Mouse (Mus musculus) T-cell, adult 2 months (primary cell): ENCODE data around the gene Pip4k2c.
"Not testable (repeated sequence)": the region's sequence is repeated elsewhere in the genome, so short reads cannot be mapped to it uniquely, and the experiment has no call there.

Source experiments
- DNase-seq: peaks from one replicate; pipeline ENCODE4 v3.0.0; 2022; ENCODE audit warnings: low spot score

The Pip4k2c gene

DNA sequence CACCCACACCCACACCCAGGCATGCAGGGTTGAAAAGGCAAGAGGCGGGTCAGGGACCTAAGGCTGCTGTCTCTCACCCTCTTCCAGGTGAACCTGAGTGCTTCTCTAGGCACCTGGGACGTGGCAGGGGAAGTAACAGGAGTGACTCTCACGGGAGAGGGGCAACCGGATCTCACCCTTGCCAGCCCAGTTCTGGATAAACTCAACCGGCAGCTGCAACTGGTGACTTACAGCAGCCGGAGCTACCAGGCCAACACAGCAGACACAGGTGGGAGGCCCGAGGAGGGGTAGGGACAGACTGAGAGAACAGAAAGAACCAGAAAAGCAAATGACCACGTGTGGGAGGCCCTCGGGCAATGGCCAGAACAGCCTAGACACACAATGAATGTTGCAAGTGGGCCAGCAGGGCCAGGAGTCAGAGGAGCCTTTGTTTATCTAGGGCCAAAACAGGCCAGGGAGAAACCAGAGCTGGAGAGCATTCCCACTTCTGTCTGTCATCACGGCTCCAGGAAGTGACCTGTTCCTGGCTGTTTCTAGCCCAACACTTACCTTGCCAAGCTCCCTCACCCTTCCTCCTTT, 43.7 kb downstream of the Pip4k2c start:
- no peak for DNase-seq

- no peak for DNase-seq
Observed at GRCm38 (mm10) chr10:127166771-127167613, 44.4 kb downstream of the Pip4k2c start.

GRCm38 (mm10) chr10:127166404-127166715, 45.0 kb downstream of the Pip4k2c start:
- DNase-seq, result no peak

DNA sequence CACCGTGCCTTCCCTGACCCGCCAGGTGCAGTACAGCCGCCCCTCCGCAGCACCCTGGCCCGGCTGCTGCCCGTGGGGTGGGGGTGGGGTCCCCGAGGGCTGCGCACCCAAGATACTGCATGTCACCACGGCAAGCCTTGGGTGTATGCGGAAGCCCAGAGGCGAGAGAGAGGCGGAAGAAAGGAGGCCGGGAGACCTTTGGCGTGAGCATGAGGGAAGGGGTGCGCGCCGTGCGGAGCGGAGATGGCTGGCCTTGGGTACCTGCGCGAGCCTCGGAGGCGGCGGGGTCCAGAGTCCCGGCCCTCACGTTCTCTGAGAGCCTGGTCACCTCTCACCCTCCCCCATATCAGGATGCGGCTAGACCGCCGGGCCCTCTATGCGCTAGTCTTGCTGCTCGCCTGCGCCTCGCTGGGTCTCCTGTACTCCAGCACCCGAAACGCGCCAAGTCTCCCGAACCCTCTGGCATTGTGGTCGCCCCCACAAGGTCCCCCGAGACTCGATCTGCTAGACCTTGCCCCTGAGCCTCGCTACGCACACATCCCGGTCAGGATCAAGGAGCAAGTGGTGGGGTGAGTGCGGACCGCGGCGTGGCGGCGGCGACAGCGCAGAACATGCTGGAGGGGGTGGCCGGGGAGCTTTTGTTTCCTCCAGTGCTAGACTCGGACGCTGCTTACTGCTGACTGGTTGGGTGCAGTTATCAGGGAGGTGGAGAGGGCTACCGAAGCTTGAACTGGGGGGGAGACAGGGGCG, 45.6 kb downstream of the Pip4k2c start:
- peak; percentile 83 for DNase-seq

DNA sequence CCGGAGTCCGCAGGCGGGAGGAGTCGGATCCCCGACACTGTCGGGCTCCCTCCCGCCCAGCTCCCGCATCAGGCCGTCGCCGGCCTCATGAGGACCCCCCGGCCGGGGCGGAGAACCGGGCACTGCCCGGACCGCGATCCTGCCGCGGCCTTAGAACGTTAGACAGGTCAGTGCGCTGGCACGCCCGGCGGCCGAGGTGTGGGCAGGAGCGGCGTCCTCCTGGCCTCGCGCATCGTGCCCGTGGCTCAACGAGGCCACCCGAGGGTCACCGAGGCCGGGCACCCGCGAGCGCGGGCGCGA, 46.1 kb downstream of the Pip4k2c start:
- no peak for DNase-seq

DNA sequence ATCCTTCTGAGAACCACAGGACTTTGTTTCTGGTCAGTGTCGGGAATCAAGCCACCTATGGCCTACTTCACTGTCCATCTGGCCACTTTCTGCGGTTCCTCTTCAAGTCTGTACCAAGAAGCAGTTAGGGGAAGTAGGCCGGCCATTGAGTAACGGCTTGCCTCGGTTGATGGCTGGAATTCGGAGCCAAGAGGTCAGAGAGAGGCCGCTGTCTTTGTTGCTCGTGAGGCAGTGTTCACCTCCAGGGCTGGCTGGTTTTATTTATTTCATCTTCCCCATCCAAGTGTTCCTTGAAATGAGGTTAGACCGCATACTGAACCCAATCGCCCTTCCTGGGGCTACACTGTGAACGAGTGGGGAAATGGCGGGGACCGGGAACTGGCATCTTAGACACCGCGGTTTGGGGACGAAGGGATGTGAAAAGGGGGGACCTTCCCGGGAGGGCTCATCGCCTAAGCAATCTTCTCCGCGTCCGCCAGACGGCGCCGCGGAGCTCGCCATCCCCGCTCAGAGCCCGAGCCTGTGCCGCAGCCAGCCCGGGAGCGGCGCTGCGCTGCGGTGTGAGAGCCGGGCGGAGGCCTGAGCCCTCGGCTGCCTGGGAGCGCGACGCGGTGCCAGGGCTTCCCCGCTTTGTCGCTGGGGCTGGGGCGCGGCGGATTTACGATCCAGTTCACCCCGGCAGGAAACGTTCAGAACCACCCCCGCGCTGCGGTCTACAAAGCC, 46.6 kb downstream of the Pip4k2c start, which contains the start of gene B4galnt1:
Gene B4galnt1, plus strand, starts transcription at position 595 of the 723 bp plus-strand sequence.
- DNase-seq, result peak; percentile 95

GRCm38 (mm10) chr10:127164190-127164589, 47.2 kb downstream of the Pip4k2c start:
- DNase-seq, result no peak

- peak; percentile 96 for DNase-seq
Observed at GRCm38 (mm10) chr10:127162771-127163261, 48.6 kb downstream of the Pip4k2c start.

GRCm38 (mm10) chr10:127160728-127161127, 50.7 kb downstream of the Pip4k2c start:
- DNase-seq, result no peak

GRCm38 (mm10) chr10:127160081-127160480, 51.3 kb downstream of the Pip4k2c start:
- DNase-seq, result no peak

DNA sequence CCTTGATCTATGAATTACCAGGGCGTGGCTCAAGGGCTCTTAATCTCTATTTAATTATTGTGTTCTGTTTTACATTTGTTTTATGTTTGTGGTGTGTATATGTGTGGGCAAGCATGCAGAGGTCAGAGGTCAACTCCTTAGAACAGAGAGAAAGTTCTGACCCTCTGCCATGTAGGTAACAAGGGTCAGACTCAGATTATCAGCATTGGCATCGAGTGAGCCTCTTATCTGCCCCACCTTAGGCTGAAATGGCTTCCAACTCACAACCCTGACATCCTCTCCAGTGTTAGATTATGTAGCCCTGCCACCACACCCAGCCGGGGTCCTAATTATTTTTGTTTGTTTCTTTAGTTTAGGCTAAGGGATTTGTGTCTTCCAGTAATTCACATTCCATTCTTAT, 52.9 kb downstream of the Pip4k2c start:
- DNase-seq, result no peak

DNA sequence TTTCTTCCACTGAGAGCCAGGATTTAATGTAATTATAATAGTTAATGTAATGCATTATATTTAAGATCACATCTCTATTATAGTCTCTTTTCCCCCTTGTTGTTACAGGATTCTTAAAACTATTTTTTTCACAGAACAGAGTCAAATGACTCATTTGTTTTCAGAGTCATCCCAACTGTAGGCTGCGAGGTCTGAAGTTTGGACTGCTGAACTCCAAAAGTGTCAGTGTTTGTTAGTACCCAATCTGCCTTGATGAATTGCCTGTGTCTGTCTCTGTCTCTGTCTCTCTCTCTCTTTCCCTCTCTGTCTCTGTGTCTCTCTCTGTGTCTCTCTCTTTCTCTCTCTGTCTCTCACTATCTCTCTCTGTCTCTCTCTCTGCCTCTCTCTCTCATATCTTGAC, 54.9 kb downstream of the Pip4k2c start:
- DNase-seq, result no peak

DNA sequence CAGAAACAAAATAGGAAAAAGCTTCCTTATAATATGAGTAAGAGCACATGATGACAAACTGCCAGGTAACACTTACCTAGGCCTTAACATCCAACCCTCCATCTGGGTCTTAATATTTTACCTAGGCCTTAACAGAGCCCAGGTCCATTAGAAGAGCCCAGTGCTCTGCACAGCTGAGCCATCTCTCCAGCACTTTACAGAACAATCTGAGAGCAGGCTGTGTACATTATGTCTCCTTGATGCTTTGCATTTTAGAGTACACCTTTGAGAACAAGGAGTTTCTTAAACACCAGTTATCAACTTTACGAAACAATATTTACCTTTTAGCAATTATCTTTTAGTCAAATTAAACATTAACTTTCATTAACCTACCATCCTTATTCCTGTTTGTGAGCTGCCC, 55.3 kb downstream of the Pip4k2c start:
- no peak for DNase-seq

- DNase-seq, result no peak
Observed at GRCm38 (mm10) chr10:127154652-127155051, 56.7 kb downstream of the Pip4k2c start.

DNA sequence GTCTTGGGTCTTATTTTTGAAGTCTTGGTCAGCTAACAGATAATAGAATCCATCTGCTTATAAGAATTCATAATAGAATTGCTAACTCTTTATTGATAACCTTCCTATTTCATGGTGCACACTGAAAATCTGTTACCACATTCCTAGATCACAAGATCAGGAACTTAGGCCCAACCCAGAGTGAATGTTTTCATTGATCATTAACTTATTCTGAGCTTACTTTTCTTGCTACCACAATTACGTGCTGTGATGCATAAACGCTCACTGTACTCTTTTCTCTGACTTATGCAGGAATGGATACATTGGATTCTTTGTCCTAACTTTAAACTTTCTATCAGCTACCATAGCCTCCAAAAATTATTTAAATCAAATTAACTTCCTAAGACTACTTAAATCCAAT, 57.1 kb downstream of the Pip4k2c start:
- no peak for DNase-seq

GRCm38 (mm10) chr10:127153323-127153722, 58.1 kb downstream of the Pip4k2c start:
- DNase-seq, result no peak

GRCm38 (mm10) chr10:127152556-127152955, 58.8 kb downstream of the Pip4k2c start:
- DNase-seq, result not testable (repeated sequence)

DNA sequence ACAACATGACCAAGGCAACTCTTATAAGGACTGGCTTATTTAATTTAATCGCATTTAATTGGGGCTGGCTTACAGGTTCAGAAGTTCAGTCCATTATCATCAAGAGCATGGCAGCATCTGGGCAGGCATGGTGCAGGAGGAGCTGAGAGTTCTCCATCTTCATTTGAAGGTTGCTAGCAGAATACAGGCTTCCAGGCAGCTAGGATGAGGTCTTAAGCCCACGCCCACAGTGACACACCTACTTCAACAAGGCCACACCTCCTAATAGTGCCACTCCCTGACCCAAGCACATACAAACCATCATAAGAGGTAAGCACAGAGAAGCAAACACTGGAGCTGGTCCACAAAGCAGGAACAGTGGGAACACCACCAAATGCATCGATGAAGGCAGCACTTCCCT, 60.2 kb downstream of the Pip4k2c start:
- DNase-seq, result not testable (repeated sequence)

- peak; percentile 52 for DNase-seq
Observed at GRCm38 (mm10) chr10:127150471-127150872, 60.9 kb downstream of the Pip4k2c start.

DNA sequence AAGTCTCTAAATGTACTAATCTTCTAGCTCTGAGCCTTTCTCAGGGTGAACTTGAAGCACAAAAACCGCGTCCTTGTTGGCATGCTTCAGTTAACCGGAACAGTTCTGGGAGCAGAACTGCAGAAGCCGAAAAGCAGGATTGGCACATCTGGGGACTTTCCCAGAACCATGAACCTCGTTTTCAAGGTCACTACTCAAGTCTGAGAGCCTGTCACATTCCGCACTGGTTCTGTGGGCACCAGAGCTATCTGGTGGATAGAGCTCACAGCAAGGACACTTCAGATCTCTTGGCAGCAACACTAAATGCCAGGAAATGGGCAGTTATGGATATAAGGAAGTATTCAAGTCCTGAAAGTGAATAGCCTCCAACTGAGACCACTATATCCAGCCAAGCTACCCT, 64.2 kb downstream of the Pip4k2c start:
- no peak for DNase-seq
